Mouse (Mus musculus) heart, embryonic 16.5 days (tissue): ENCODE results near the gene Ldlrad1. TPM values are rescaled to one million over a fixed set of nuclear protein-coding genes. Genes with fewer than 3 reads are reported as not detected.
A peak's percentile ranks its signal among the peaks of the same experiment; 100 is the strongest.

Source experiments
- ATAC-seq: fragments of 200-750 bp; cut with Nextera tagmentation; replicated peaks from 2 replicates; pipeline ENCODE4 v1.8.0; 2017; ENCODE audit warnings: moderate number of reproducible peaks; ENCODE audit not compliant: insufficient read depth, low FRiP score; ENCODE audit errors: extremely low read depth
- H3K27ac ChIP-seq: fragments of 300-500 bp; sonication (generic); 2 replicates; pipeline ENCODE4 v1.5.1; 2014; ENCODE audit warnings: mild to moderate bottlenecking, low read length, control low read depth, moderate library complexity
- H3K27me3 ChIP-seq: fragments of 300-500 bp; sonication (generic); 2 replicates; pipeline ENCODE4 v1.6.1; 2014; ENCODE audit warnings: low read length, mixed read lengths; ENCODE audit not compliant: control insufficient read depth, insufficient read depth
- H3K36me3 ChIP-seq: fragments of 300-500 bp; sonication (generic); 2 replicates; pipeline ENCODE4 v1.6.1; 2014; ENCODE audit not compliant: control insufficient read depth, insufficient read depth
- H3K4me1 ChIP-seq: fragments of 300-500 bp; sonication (generic); 2 replicates; pipeline ENCODE4 v1.6.1; 2014; ENCODE audit warnings: low read length, mixed read lengths; ENCODE audit not compliant: control insufficient read depth, insufficient read depth
- H3K4me2 ChIP-seq: fragments of 300-500 bp; sonication (generic); 2 replicates; pipeline ENCODE4 v1.6.1; 2014; ENCODE audit warnings: low read depth, mild to moderate bottlenecking, control low read depth, low read length
- H3K4me3 ChIP-seq: fragments of 300-500 bp; sonication (generic); 2 replicates; pipeline ENCODE4 v1.5.1; 2014; ENCODE audit warnings: mild to moderate bottlenecking, control low read depth, low read length
- H3K9ac ChIP-seq: fragments of 300-500 bp; sonication (generic); 2 replicates; pipeline ENCODE4 v1.6.1; 2014; ENCODE audit warnings: low read length, control low read depth
- H3K9me3 ChIP-seq: fragments of 300-500 bp; sonication (generic); replicated peaks from 2 replicates; pipeline ENCODE4 v1.6.1; 2016; ENCODE audit warnings: low read length; ENCODE audit not compliant: control insufficient read depth
- WGBS: fragments of 180-500 bp; shearing (Covaris S2); extraction: QIAGEN DNeasy Blood & Tissue Kit; methylation state at CpG from one replicate; pipeline ENCODE4 v1.1.7; 2014; 5-methylcytosine and 5-hydroxymethylcytosine counted together
- polyA plus RNA-seq: library from polyadenylated mRNA; unstranded; fragments of >200 nt; fragmentation: Nextera tagmentation; extraction: Ambion mirVana; gene quantifications from 2 replicates; pipeline ENCODE4 v1.2.1, GENCODE M21; 2015

Gene Ldlrad1
- polyA plus RNA-seq, 1 experiment from 2014 or later, result not detected

- Histone ChIP-seq H3K9ac (no peak overlapping the region), H3K27ac (no peak overlapping the region; the same call in 1 of the 2 replicates), H3K27me3 (no peaks in the 10 kb centered on the region), H3K9me3 (no peaks in the 10 kb centered on the region), H3K4me3 (no peak overlapping the region), H3K4me2 (no peak overlapping the region), H3K4me1 (peaks cover 54% of the 10 kb centered on the region), H3K36me3 (peaks cover 6% of the 10 kb centered on the region)
- 32% methylated on average over 1 of the region's 1 CpGs for WGBS
- ATAC-seq, result no peak
Measured at GRCm38 (mm10) chr4:107246040-107246439, 37.1 kb downstream of the Ldlrad1 start.

- no peak overlapping the region; the same call in 1 of the 2 replicates for H3K9ac ChIP-seq
Measured at GRCm38 (mm10) chr4:107247110-107247509, 38.1 kb downstream of the Ldlrad1 start.

GRCm38 (mm10) chr4:107248061-107248460 lies 39.1 kb downstream of the Ldlrad1 start:
- Histone ChIP-seq H3K27me3 (no peaks in the 10 kb centered on the region), H3K4me2 (no peak overlapping the region), H3K27ac (peak overlapping the region; percentile 35), H3K4me3 (no peak overlapping the region), H3K4me1 (peaks cover 60% of the 10 kb centered on the region), H3K9ac (no peak overlapping the region), H3K36me3 (no peaks in the 10 kb centered on the region), H3K9me3 (no peaks in the 10 kb centered on the region)
- no peak for ATAC-seq
- WGBS, result 78% methylated on average over 3 of the region's 3 CpGs

More at GRCm38 (mm10) chr4:107247110-107247509, 38.1 kb downstream of the Ldlrad1 start:
- Histone ChIP-seq H3K36me3 (no peaks in the 10 kb centered on the region), H3K27ac (peak overlapping the region; percentile 6; the same call in 1 of the 2 replicates), H3K4me3 (no peak overlapping the region), H3K4me2 (no peak overlapping the region), H3K9me3 (no peaks in the 10 kb centered on the region), H3K4me1 (peaks cover 58% of the 10 kb centered on the region), H3K27me3 (no peaks in the 10 kb centered on the region)
- 61% methylated on average over 9 of the region's 9 CpGs for WGBS
- no peak for ATAC-seq

GRCm38 (mm10) chr4:107249471-107249870 lies 40.5 kb downstream of the Ldlrad1 start:
- no peaks in the 10 kb centered on the region for H3K36me3 ChIP-seq
- H3K27me3 ChIP-seq, result no peaks in the 10 kb centered on the region
- no peaks in the 10 kb centered on the region for H3K9me3 ChIP-seq
- ATAC-seq, result no peak
- no peak overlapping the region for H3K4me2 ChIP-seq
- H3K9ac ChIP-seq, result no peak overlapping the region
- H3K4me1 ChIP-seq, result peaks cover 54% of the 10 kb centered on the region
- WGBS, result 23% methylated on average over 2 of the region's 2 CpGs
- no peak overlapping the region for H3K4me3 ChIP-seq
- H3K27ac ChIP-seq, result peak overlapping the region; percentile 16; the same call in 1 of the 2 replicates

GRCm38 (mm10) chr4:107250494-107250893 lies 41.5 kb downstream of the Ldlrad1 start:
- no peaks in the 10 kb centered on the region for H3K27me3 ChIP-seq
- no peak overlapping the region for H3K27ac ChIP-seq
- H3K4me2 ChIP-seq, result no peak overlapping the region
- no peak for ATAC-seq
- WGBS, result 14% methylated on average over 4 of the region's 4 CpGs
- no peaks in the 10 kb centered on the region for H3K9me3 ChIP-seq
- no peak overlapping the region for H3K9ac ChIP-seq
- no peaks in the 10 kb centered on the region for H3K36me3 ChIP-seq
- no peak overlapping the region for H3K4me3 ChIP-seq
- H3K4me1 ChIP-seq, result peaks cover 45% of the 10 kb centered on the region

GRCm38 (mm10) chr4:107252522-107252921 lies 43.5 kb downstream of the Ldlrad1 start:
- Histone ChIP-seq H3K4me2 (peak overlapping the region; percentile 88), H3K36me3 (no peaks in the 10 kb centered on the region), H3K9ac (peak overlapping the region; percentile 92), H3K27ac (0 out of 2 replicates have a peak overlapping the region, but pooled peaks have one; percentile 4), H3K27me3 (no peaks in the 10 kb centered on the region), H3K4me3 (peak overlapping the region; percentile 92), H3K9me3 (no peaks in the 10 kb centered on the region), H3K4me1 (peaks cover 33% of the 10 kb centered on the region)
- no peak for ATAC-seq
- 3% methylated on average over 11 of the region's 11 CpGs for WGBS

- peak; percentile 97 for ATAC-seq
- H3K36me3 ChIP-seq, result no peaks in the 10 kb centered on the region
- peaks cover 30% of the 10 kb centered on the region for H3K4me1 ChIP-seq
- H3K9ac ChIP-seq, result peak within 1 kb of the TSS; percentile 92
- peak within 1 kb of the TSS; percentile 88 for H3K4me2 ChIP-seq
- WGBS, result under 1% methylated on average over 99 of the region's 101 CpGs
- H3K27ac ChIP-seq, result peak within 1 kb of the TSS; percentile 81
- H3K27me3 ChIP-seq, result no peaks in the 10 kb centered on the region
- H3K4me3 ChIP-seq, result peak within 1 kb of the TSS; percentile 92
- no peaks in the 10 kb centered on the region for H3K9me3 ChIP-seq
Measured at GRCm38 (mm10) chr4:107253125-107254091, 44.4 kb downstream of the Ldlrad1 start, which contains the start of the genes Lrrc42 and Hspb11. TSS of gene Lrrc42 (minus strand) at chr4:107253532. TSS of gene Hspb11 (plus strand) at chr4:107253593.

- no peaks in the 10 kb centered on the region for H3K36me3 ChIP-seq
- H3K4me1 ChIP-seq, result peaks cover 25% of the 10 kb centered on the region
- peak overlapping the region; percentile 92 for H3K9ac ChIP-seq
- no peaks in the 10 kb centered on the region for H3K27me3 ChIP-seq
- H3K27ac ChIP-seq, result peak overlapping the region; percentile 81
- no peaks in the 10 kb centered on the region for H3K9me3 ChIP-seq
- H3K4me2 ChIP-seq, result peak overlapping the region; percentile 80
- WGBS, result 31% methylated on average over 3 of the region's 3 CpGs
- no peak for ATAC-seq
- H3K4me3 ChIP-seq, result peak overlapping the region; percentile 92
Measured at GRCm38 (mm10) chr4:107254414-107254813, 45.4 kb downstream of the Ldlrad1 start.

GRCm38 (mm10) chr4:107260001-107260400 lies 51.0 kb downstream of the Ldlrad1 start:
- Histone ChIP-seq H3K4me1 (peaks cover 4% of the 10 kb centered on the region; the same call in 1 of the 2 replicates), H3K9ac (no peak overlapping the region), H3K4me2 (no peak overlapping the region), H3K27ac (peak overlapping the region; percentile 39; the same call in 1 of the 2 replicates), H3K27me3 (no peaks in the 10 kb centered on the region), H3K9me3 (peaks cover 2% of the 10 kb centered on the region; the same call in 1 of the 2 replicates), H3K4me3 (no peak overlapping the region), H3K36me3 (peaks cover 4% of the 10 kb centered on the region; the same call in 1 of the 2 replicates)
- 31% methylated on average over 4 of the region's 4 CpGs for WGBS
- ATAC-seq, result peak; percentile 70
